Mouse (Mus musculus): Measurements from ENCODE around the gene Nrxn2. TPM values are rescaled to one million over a fixed set of nuclear protein-coding genes. Genes with fewer than 3 reads are reported as not detected.

Nrxn2 gene
- polyA plus RNA-seq, 1 experiment, result 0.09 TPM

GRCm38 (mm10) chr19:6375423-6376254, 42.9 kb upstream of the Nrxn2 start:
- Histone ChIP-seq H3K4me3 (ENCODE audit: insufficient read depth, poor library complexity, severe bottlenecking) (no peak overlapping the region), H3K79me2 (ENCODE audit: control insufficient read depth, insufficient read depth) (peaks cover 65% of the 10 kb centered on the region), H3K27me3 (ENCODE audit: control insufficient read depth, insufficient read depth, insufficient read length) (no peaks in the 10 kb centered on the region), H3K79me3 (ENCODE audit: low read depth) (peaks cover 25% of the 10 kb centered on the region), H3K36me3 (ENCODE audit: control insufficient read depth, insufficient read depth) (peaks cover 95% of the 10 kb centered on the region), H3ac (ENCODE audit: control insufficient read depth, insufficient read length, low read depth) (no peak overlapping the region)
- TF ChIP-seq USF1 (IDR thresholded peaks at IDR 0.05; ENCODE audit: low read depth), result no peak
- no peak for TF ChIP-seq MYOG (IDR thresholded peaks at IDR 0.05; ENCODE audit: control insufficient read depth, extremely low read depth, insufficient read length)
- TF ChIP-seq CTCF (IDR thresholded peaks at IDR 0.05; ENCODE audit: control insufficient read depth, insufficient read depth, insufficient read length), result no peak
- no peak for TF ChIP-seq FOSL1 (IDR thresholded peaks at IDR 0.05; ENCODE audit: insufficient read depth, low read length, poor library complexity, severe bottlenecking)

DNA sequence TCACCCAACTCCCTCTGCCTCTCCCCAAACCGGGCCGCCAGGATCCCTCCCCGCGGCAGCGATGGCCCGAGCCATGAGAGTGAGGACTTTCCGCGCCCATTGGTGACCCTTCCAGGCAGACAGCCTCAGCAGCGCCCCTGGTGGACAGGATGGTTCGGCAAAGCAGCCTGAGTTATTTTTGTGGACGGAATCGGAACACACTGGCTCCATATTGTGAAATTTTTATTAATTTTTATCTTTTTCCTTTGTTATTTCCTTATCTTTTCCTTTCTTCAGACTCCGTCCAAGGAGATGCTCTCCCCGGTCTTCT, 42.3 kb upstream of the Nrxn2 start:
- peaks cover 92% of the 10 kb centered on the region for H3K36me3 ChIP-seq (ENCODE audit: control insufficient read depth, insufficient read depth)
- H3K79me3 ChIP-seq (ENCODE audit: low read depth), result peaks cover 20% of the 10 kb centered on the region
- H3ac ChIP-seq (ENCODE audit: control insufficient read depth, insufficient read length, low read depth), result no peak overlapping the region
- TF ChIP-seq USF1 (IDR thresholded peaks at IDR 0.05; ENCODE audit: low read depth), result no peak
- TF ChIP-seq CTCF (IDR thresholded peaks at IDR 0.05; ENCODE audit: control insufficient read depth, insufficient read depth, insufficient read length), result peak; percentile 20
- H3K79me2 ChIP-seq (ENCODE audit: control insufficient read depth, insufficient read depth), result peaks cover 59% of the 10 kb centered on the region
- H3K27me3 ChIP-seq (ENCODE audit: control insufficient read depth, insufficient read depth, insufficient read length), result no peaks in the 10 kb centered on the region
- H3K4me3 ChIP-seq (ENCODE audit: insufficient read depth, poor library complexity, severe bottlenecking), result no peak overlapping the region

- Histone ChIP-seq H3K27me3 (ENCODE audit: control insufficient read depth, insufficient read depth, insufficient read length) (no peaks in the 10 kb centered on the region), H3K79me3 (ENCODE audit: low read depth) (peaks cover 20% of the 10 kb centered on the region), H3K36me3 (ENCODE audit: control insufficient read depth, insufficient read depth) (peaks cover 87% of the 10 kb centered on the region), H3K4me3 (ENCODE audit: insufficient read depth, poor library complexity, severe bottlenecking) (no peak overlapping the region), H3K79me2 (ENCODE audit: control insufficient read depth, insufficient read depth) (peaks cover 57% of the 10 kb centered on the region), H3ac (ENCODE audit: control insufficient read depth, insufficient read length, low read depth) (no peak overlapping the region)
- no peak for TF ChIP-seq MYOD1 (IDR thresholded peaks at IDR 0.05; ENCODE audit: control insufficient read depth, insufficient read length, low read depth)
- TF ChIP-seq MAX (IDR thresholded peaks at IDR 0.05), result no peak
- TF ChIP-seq USF1 (IDR thresholded peaks at IDR 0.05; ENCODE audit: low read depth), result no peak
- TF ChIP-seq MYOG (IDR thresholded peaks at IDR 0.05; ENCODE audit: control insufficient read depth, extremely low read depth, insufficient read length), result no peak
- TF ChIP-seq CEBPB (IDR thresholded peaks at IDR 0.05; ENCODE audit: low read depth), result no peak
- no peak for TF ChIP-seq CTCF (IDR thresholded peaks at IDR 0.05; ENCODE audit: control insufficient read depth, insufficient read depth, insufficient read length)
- no peak for TF ChIP-seq FOSL1 (IDR thresholded peaks at IDR 0.05; ENCODE audit: insufficient read depth, low read length, poor library complexity, severe bottlenecking)
Observed at GRCm38 (mm10) chr19:6376643-6377042, 41.9 kb upstream of the Nrxn2 start.

- TF ChIP-seq MYOG (IDR thresholded peaks at IDR 0.05; ENCODE audit: control insufficient read depth, extremely low read depth, insufficient read length) (no peak), CEBPB (IDR thresholded peaks at IDR 0.05; ENCODE audit: low read depth) (no peak), MAX (IDR thresholded peaks at IDR 0.05) (no peak), MYOD1 (IDR thresholded peaks at IDR 0.05; ENCODE audit: control insufficient read depth, insufficient read length, low read depth) (no peak), USF1 (IDR thresholded peaks at IDR 0.05; ENCODE audit: low read depth) (no peak)
- peaks cover 79% of the 10 kb centered on the region for H3K36me3 ChIP-seq (ENCODE audit: control insufficient read depth, insufficient read depth)
- peaks cover 20% of the 10 kb centered on the region for H3K79me3 ChIP-seq (ENCODE audit: low read depth)
- H3K4me3 ChIP-seq (ENCODE audit: insufficient read depth, poor library complexity, severe bottlenecking), result no peak overlapping the region
- H3ac ChIP-seq (ENCODE audit: control insufficient read depth, insufficient read length, low read depth), result no peak overlapping the region
- peaks cover 48% of the 10 kb centered on the region for H3K79me2 ChIP-seq (ENCODE audit: control insufficient read depth, insufficient read depth)
- H3K27me3 ChIP-seq (ENCODE audit: control insufficient read depth, insufficient read depth, insufficient read length), result no peaks in the 10 kb centered on the region
Observed at GRCm38 (mm10) chr19:6377327-6378040, 41.0 kb upstream of the Nrxn2 start.

- Histone ChIP-seq H3K4me3 (ENCODE audit: insufficient read depth, poor library complexity, severe bottlenecking) (no peak overlapping the region), H3K79me3 (ENCODE audit: low read depth) (peaks cover 2% of the 10 kb centered on the region), H3K27me3 (ENCODE audit: control insufficient read depth, insufficient read depth, insufficient read length) (no peaks in the 10 kb centered on the region), H3K79me2 (ENCODE audit: control insufficient read depth, insufficient read depth) (peaks cover 21% of the 10 kb centered on the region), H3ac (ENCODE audit: control insufficient read depth, insufficient read length, low read depth) (no peak overlapping the region), H3K36me3 (ENCODE audit: control insufficient read depth, insufficient read depth) (peaks cover 50% of the 10 kb centered on the region)
- no peak for TF ChIP-seq FOSL1 (IDR thresholded peaks at IDR 0.05; ENCODE audit: insufficient read depth, low read length, poor library complexity, severe bottlenecking)
- TF ChIP-seq MYOD1 (IDR thresholded peaks at IDR 0.05; ENCODE audit: control insufficient read depth, insufficient read length, low read depth), result no peak
- TF ChIP-seq MAX (IDR thresholded peaks at IDR 0.05), result no peak
- no peak for TF ChIP-seq MYOG (IDR thresholded peaks at IDR 0.05; ENCODE audit: control insufficient read depth, extremely low read depth, insufficient read length)
- no peak for TF ChIP-seq CTCF (IDR thresholded peaks at IDR 0.05; ENCODE audit: control insufficient read depth, insufficient read depth, insufficient read length)
- no peak for TF ChIP-seq CEBPB (IDR thresholded peaks at IDR 0.05; ENCODE audit: low read depth)
Observed at GRCm38 (mm10) chr19:6380411-6381166, 37.9 kb upstream of the Nrxn2 start.
